Comparison of ENCODE assay signal across 26 mouse cellular contexts in genomic region chrX:11903116-11903700, GRCm38 (mm10).
DNase-seq lines count a peak whose midpoint lies in the region; ATAC-seq and TF ChIP-seq lines count a peak whose summit lies in the region.
"Had no signal": no experiment of that assay in that cellular context is flagged by ENCODE, and none has a peak within 500 bp of the region (broad histone marks: within the 10 kb centered on the region; RNA-seq: fewer than 3 reads in every experiment).

No protein-coding gene starts in this region.

- ATAC-seq in liver, embryonic 11.5 days (replicated peaks; ENCODE audit: low FRiP score): no peak
- 0 out of 2 replicates have a peak, but pooled peaks have one; percentile 38 for ATAC-seq in lung, postnatal 0 days
- no peak for ATAC-seq in megakaryocyte progenitor cell, adult 5-6 weeks (replicated peaks; ENCODE audit: poor library complexity)
- ATAC-seq: CD4-positive, CD25-positive, alpha-beta regulatory T cell, adult 4 months; forebrain, embryonic 14.5 days; forebrain, postnatal 0 days; hindbrain, embryonic 16.5 days; Patski had no signal

- H3K9ac ChIP-seq in liver, adult 2 months (ENCODE audit: low read depth, low read length): no peak overlapping the region
- no peak overlapping the region for H3K9ac ChIP-seq in liver, embryonic 11.5 days (ENCODE audit: low read depth, low read length)
- H3K9ac ChIP-seq in lung, postnatal 0 days (replicated peaks; ENCODE audit: low read depth): no peak overlapping the region
- H3K9ac ChIP-seq: embryonic facial prominence, embryonic 12.5 days; embryonic facial prominence, embryonic 15.5 days; forebrain, postnatal 0 days; heart, embryonic 12.5 days; heart, embryonic 15.5 days; hindbrain, embryonic 13.5 days had no signal

- no peaks in the 10 kb centered on the region for H3K79me2 ChIP-seq in liver, adult 2 months (ENCODE audit: control insufficient read depth, insufficient read depth, low read length)

- no peak overlapping the region for H3K4me2 ChIP-seq in liver, embryonic 11.5 days
- H3K4me2 ChIP-seq in lung, postnatal 0 days (replicated peaks; ENCODE audit: low read depth, low read length): no peak overlapping the region
- H3K4me2 ChIP-seq: embryonic facial prominence, embryonic 12.5 days; embryonic facial prominence, embryonic 15.5 days; heart, embryonic 12.5 days; heart, embryonic 15.5 days; hindbrain, embryonic 13.5 days had no signal

- no peak for TF ChIP-seq POLR2A in liver, adult 2 months (IDR thresholded peaks at IDR 0.05; ENCODE audit: extremely low read depth, insufficient read depth, low read length)

- no peak for TF ChIP-seq CTCF in liver, adult 2 months (IDR thresholded peaks at IDR 0.05; ENCODE audit: low read depth, low read length)
- TF ChIP-seq CTCF in lung, postnatal 0 days (IDR thresholded peaks at IDR 0.05): no peak

- no peak overlapping the region for H3K4me3 ChIP-seq in liver, adult 2 months (ENCODE audit: insufficient read depth, low read depth, low read length)
- no peak overlapping the region for H3K4me3 ChIP-seq in liver, embryonic 11.5 days (ENCODE audit: low read depth, low read length)
- no peak overlapping the region for H3K4me3 ChIP-seq in lung, postnatal 0 days (ENCODE audit: low read depth, low read length)
- H3K4me3 ChIP-seq: embryonic facial prominence, embryonic 12.5 days; embryonic facial prominence, embryonic 15.5 days; gastrocnemius, adult 2 months; heart, embryonic 12.5 days; heart, embryonic 15.5 days; hindbrain, embryonic 10.5 days; hindbrain, embryonic 13.5 days had no signal

- TF ChIP-seq EP300 in lung, postnatal 0 days (IDR thresholded peaks at IDR 0.05): no peak

- WGBS in liver, adult 2 months: 45% methylated on average over 4 of the region's 4 CpGs
- WGBS in liver, embryonic 11.5 days: 75% methylated on average over 4 of the region's 4 CpGs
- WGBS in lung, postnatal 0 days: 93% methylated on average over 4 of the region's 4 CpGs

- no peaks in the 10 kb centered on the region for H3K36me3 ChIP-seq in liver, adult 2 months (ENCODE audit: control insufficient read depth, insufficient read depth, low read length)
- H3K36me3 ChIP-seq in liver, embryonic 11.5 days (ENCODE audit: control insufficient read depth, insufficient read depth, low read length): no peaks in the 10 kb centered on the region
- H3K36me3 ChIP-seq in lung, postnatal 0 days (ENCODE audit: insufficient read depth, low read length): no peaks in the 10 kb centered on the region
- H3K36me3 ChIP-seq: embryonic facial prominence, embryonic 12.5 days; embryonic facial prominence, embryonic 15.5 days; heart, embryonic 12.5 days; heart, embryonic 15.5 days; hindbrain, embryonic 10.5 days; hindbrain, embryonic 13.5 days had no signal

- H3K27me3 ChIP-seq in liver, adult 2 months (ENCODE audit: control insufficient read depth, insufficient read depth, low read length): no peaks in the 10 kb centered on the region
- peaks cover 20% of the 10 kb centered on the region for H3K27me3 ChIP-seq in liver, embryonic 11.5 days (replicated peaks; ENCODE audit: control insufficient read depth, insufficient read depth, low read length)
- no peaks in the 10 kb centered on the region for H3K27me3 ChIP-seq in lung, postnatal 0 days (replicated peaks; ENCODE audit: insufficient read depth, low read length)
- H3K27me3 ChIP-seq: embryonic facial prominence, embryonic 12.5 days; embryonic facial prominence, embryonic 15.5 days; Patski had no signal

- H3K9me3 ChIP-seq in liver, embryonic 11.5 days (ENCODE audit: control insufficient read depth, low read length): no peaks in the 10 kb centered on the region
- no peaks in the 10 kb centered on the region for H3K9me3 ChIP-seq in lung, postnatal 0 days (ENCODE audit: low read length)
- H3K9me3 ChIP-seq: embryonic facial prominence, embryonic 12.5 days; embryonic facial prominence, embryonic 15.5 days; heart, embryonic 12.5 days; heart, embryonic 15.5 days; hindbrain, embryonic 10.5 days; hindbrain, embryonic 13.5 days had no signal

- H3K4me1 ChIP-seq in liver, adult 2 months (ENCODE audit: control insufficient read depth, insufficient read depth, low read length): peaks cover 3% of the 10 kb centered on the region
- H3K4me1 ChIP-seq in liver, embryonic 11.5 days (replicated peaks; ENCODE audit: control insufficient read depth, insufficient read depth, low read length): no peaks in the 10 kb centered on the region
- H3K4me1 ChIP-seq in lung, postnatal 0 days (ENCODE audit: insufficient read depth, low read depth, low read length): no peaks in the 10 kb centered on the region
- H3K4me1 ChIP-seq: embryonic facial prominence, embryonic 12.5 days; embryonic facial prominence, embryonic 15.5 days had no signal

- DNase-seq in liver, adult 2 months (ENCODE audit: extremely low read depth, low read depth, low spot score): peak; percentile 64
- DNase-seq in liver, embryonic 11.5 days (ENCODE audit: low spot score): no peak
- no peak for DNase-seq in lung, postnatal 0 days (ENCODE audit: low spot score)
- no peak for DNase-seq in lung, postnatal 10 days
- peak; percentile 58 for DNase-seq in adipocyte (ENCODE audit: low spot score)
- DNase-seq: adrenal gland, adult 2 months; adrenal gland, postnatal 14 days; cerebellum, adult 11 months; cerebellum, adult 9-11 months; forebrain, postnatal 0 days; gastrocnemius, adult 2 months; gastrocnemius, postnatal 14 days; heart, adult 11 months; heart, postnatal 10 days; heart, postnatal 36 days had no signal

- no peak overlapping the region for H3K27ac ChIP-seq in liver, adult 2 months (replicated peaks; ENCODE audit: insufficient read depth, low read depth, low read length)
- H3K27ac ChIP-seq in liver, embryonic 11.5 days (ENCODE audit: low read depth, low read length): no peak overlapping the region
- H3K27ac ChIP-seq in lung, postnatal 0 days (ENCODE audit: low read length): no peak overlapping the region
- H3K27ac ChIP-seq: embryonic facial prominence, embryonic 12.5 days; embryonic facial prominence, embryonic 15.5 days; gastrocnemius, adult 2 months; heart, embryonic 15.5 days; hindbrain, embryonic 10.5 days; hindbrain, embryonic 13.5 days had no signal

Comparison
In these comparisons a context has a peak if more than half of its experiments do, and no peak if none do; other contexts are left out.
1. DNase-seq: peak in liver, adult 2 months (single experiment) and adipocyte (single experiment); none in liver, embryonic 11.5 days (single experiment), lung, postnatal 0 days (single experiment) and lung, postnatal 10 days (single experiment).